Mouse (Mus musculus) frontal cortex, postnatal 14 days (tissue): ENCODE data around the gene Olfr17.
"Not testable (repeated sequence)": the region's sequence is repeated elsewhere in the genome, so short reads cannot be mapped to it uniquely, and the experiment has no call there.

Experiments
- DNase-seq, 2 experiments: peaks; one replicate each; pipeline ENCODE4 v3.0.0; 2022; ENCODE audit warnings: low spot score in 2 of 2

Gene Olfr17

GRCm38 (mm10) chr7:107092920-107093319, at the start of gene Olfr17:
Gene Olfr17 (plus strand): TSS chr7:107093220.
- DNase-seq: no peak

- DNase-seq: no peak
Measured at GRCm38 (mm10) chr7:107044407-107044806, 48.6 kb upstream of the Olfr17 start.

- peak in 1 of 2 experiments; percentile 7 for DNase-seq
Measured at GRCm38 (mm10) chr7:107045833-107046232, 47.2 kb upstream of the Olfr17 start.

GRCm38 (mm10) chr7:107047578-107047977, 45.4 kb upstream of the Olfr17 start:
- no peak for DNase-seq

- no peak for DNase-seq
Measured at GRCm38 (mm10) chr7:107070681-107071080, 22.3 kb upstream of the Olfr17 start, which contains the start of gene Olfr714. Gene Olfr714 (plus strand): TSS chr7:107070981.

- not testable (repeated sequence) for DNase-seq
Measured at GRCm38 (mm10) chr7:107110269-107110668, 17.2 kb downstream of the Olfr17 start, which contains the start of gene Olfr715b. Gene Olfr715b (minus strand): TSS chr7:107110369.

GRCm38 (mm10) chr7:107130983-107131382, 38.0 kb downstream of the Olfr17 start, which contains the start of gene Olfr715:
Gene Olfr715 (minus strand): TSS chr7:107131083.
- DNase-seq: not testable (repeated sequence)

GRCm38 (mm10) chr7:107138027-107138426, 45.0 kb downstream of the Olfr17 start, which contains the start of gene Olfr716:
Gene Olfr716 (plus strand): TSS chr7:107138327.
- DNase-seq: not testable (repeated sequence)
